Mouse (Mus musculus): Measurements from ENCODE around the gene Prl6a1.

Prl6a1 gene

DNA sequence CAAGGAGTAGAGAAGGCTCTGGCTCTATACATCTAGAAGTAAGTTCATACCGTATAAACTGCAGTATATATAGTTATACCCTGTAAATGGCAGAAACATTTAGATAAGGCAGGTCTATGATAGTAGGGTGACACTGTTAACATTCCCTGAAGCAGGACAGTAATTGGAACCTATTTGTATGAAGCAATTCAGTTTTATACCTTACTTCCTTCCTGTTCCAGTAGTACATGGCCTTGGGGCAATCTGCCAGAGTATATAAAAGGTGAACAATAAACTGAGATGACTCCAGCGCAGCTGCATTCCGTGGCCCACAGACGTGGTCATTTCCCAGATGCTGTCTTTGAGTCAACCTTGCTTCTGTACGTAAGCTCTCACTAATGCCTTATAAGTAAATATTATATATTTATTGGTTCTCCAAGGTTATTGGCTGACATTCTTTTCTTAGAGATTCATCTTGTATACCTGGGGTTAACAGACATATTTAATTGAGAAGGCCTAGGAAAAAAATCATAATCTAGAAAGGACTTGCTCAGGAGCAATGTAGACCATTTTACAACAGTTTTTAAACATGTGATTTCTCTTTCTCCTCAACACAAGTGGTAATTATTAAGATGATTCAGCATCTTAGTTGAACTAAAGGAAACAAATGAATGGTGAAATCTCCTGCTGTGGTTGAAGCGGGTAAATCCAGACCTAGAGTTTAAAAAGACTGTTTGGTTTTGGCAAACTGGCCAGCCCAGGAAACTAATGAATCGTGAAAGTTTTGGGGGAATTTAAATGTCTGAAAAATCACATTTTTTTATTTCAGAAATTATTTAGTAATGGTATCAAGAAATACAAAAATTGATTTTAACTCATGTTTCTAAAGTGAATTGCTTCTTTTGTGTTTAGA lies at the start of gene Prl6a1:
Prl6a1 (plus strand) TSS at position 294 of the 892 bp plus-strand sequence.
- DNase-seq (ENCODE audit: low read depth, low spot score): peak; percentile 3

DNA sequence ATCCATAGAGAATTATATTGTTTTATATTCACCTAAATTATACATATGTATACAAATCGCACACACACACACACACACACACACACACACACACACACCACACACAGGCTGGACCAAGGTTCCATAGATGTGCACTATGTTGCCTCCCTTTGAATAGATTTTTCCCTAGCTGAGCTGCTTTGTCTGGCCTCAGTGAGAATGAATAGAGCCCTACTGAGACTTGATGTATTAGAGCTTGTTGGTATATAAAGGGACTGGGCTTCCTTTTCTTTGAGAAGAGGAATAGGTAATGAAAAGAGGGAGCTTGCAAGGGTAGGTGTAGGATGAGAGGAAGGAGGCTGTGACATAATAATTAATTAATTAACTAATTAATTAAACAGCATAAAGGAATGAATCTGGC lies 22.6 kb downstream of the Prl6a1 start:
- DNase-seq (ENCODE audit: low read depth, low spot score): no peak

- peak; percentile 1 for DNase-seq (ENCODE audit: low read depth, low spot score)
Observed at GRCm38 (mm10) chr13:27342733-27343275, 30.4 kb downstream of the Prl6a1 start.

- no peak for DNase-seq (ENCODE audit: low read depth, low spot score)
Observed at GRCm38 (mm10) chr13:27345373-27345772, 32.9 kb downstream of the Prl6a1 start, which contains the start of gene Prl8a2. Gene Prl8a2 (plus strand): TSS chr13:27345673.

Measured in brain, adult 2 months (tissue).